Mouse (Mus musculus): ENCODE results near the gene Gm14393.
"Not testable (repeated sequence)": the region's sequence is repeated elsewhere in the genome, so short reads cannot be mapped to it uniquely, and the experiment has no call there.

The Gm14393 gene

GRCm38 (mm10) chr2:175067681-175068261 lies at the start of gene Gm14393:
Gene Gm14393 (minus strand): TSS chr2:175067781.
- not testable (repeated sequence) for DNase-seq

DNA sequence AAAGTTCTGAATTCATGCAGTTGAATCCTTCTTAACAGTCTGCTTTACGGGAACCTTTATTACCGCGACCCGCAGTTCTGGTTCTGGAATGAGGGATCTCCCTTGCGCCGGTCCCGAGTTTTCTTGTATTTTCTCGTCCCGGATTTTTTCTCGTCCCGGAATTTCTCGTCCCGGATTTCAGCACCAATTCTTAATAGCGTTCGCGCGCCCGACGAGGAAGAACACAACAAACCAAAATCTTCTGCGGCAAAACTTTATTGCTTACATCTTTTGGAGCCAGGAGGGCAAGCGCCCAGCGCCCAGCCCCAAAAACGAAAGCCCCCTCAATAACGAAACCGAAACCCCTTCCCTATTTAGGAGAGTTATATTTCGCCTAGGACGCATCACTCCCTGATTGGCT lies 23.3 kb downstream of the Gm14393 start:
- not testable (repeated sequence) for DNase-seq

Measured in right cerebral cortex, postnatal 4 days (tissue).